Mouse (Mus musculus): ENCODE results near the gene Lrrfip1. TPM values are rescaled to one million over a fixed set of nuclear protein-coding genes. Genes with fewer than 3 reads are reported as not detected.

Lrrfip1 gene
- total RNA-seq, 1 experiment from 2014 or later, result 262 TPM

DNA sequence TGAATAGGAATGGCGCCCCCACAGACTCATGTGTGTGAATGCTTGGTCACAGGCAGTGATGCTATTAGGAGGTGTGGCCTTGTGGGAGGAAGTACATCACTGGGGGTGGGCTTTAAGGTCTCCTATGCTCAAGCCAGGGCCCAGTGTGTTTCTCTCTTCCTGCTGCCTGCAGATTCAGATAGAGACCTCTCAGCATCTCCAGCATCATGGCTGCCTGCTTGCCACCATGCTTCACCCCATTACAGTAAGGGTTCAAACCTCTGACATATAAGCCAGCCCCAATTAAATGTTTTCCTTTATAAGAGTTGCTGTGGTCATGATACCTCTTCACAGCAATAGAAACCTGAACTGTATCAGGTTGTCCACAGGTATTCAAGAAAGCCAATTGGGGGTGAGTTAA, 2.6 kb upstream of the Lrrfip1 start:
- ATAC-seq (ENCODE audit: extremely low read depth, insufficient number of reproducible peaks, low FRiP score, poor library complexity, severe bottlenecking), result no peak

DNA sequence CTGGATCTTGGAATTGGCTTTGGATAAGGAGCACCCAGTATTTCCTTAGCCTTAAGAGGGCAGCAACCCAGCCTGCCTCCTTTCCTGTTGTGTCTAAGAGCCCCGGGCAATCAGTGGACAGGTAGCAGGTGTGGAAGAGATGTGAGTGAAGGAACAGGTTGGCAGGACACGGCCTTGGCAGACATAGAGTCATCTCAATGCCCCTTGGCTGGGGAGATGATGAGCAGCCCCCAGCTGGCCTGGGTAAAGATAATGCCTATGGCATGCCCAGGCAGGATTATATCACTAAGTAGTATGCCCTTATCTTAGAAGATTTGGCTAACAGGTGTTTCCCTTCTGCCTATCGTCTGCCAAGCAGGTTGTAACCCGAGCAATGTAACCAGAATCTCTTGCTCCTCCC, 1.4 kb upstream of the Lrrfip1 start:
- no peak for ATAC-seq (ENCODE audit: extremely low read depth, insufficient number of reproducible peaks, low FRiP score, poor library complexity, severe bottlenecking)

DNA sequence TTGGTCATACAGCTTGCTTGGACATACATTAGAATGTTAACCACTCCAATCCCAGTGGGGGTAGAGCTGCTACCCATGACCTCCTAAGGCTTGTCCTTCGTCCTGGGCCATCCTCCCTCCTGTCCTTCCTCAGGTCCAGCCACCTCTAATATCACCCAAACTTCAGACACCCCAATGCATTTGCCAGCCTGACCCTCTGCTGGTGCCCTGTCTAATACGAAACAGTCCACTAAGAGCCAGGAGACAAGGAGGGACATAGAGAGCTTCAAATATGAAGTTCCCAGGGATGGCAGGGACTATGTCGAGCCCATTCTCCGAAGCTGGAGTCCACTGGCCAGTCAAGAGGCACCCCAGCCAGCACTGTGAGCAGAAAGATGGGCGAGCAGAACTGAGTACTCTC, 896 bp upstream of the Lrrfip1 start:
- ATAC-seq (ENCODE audit: extremely low read depth, insufficient number of reproducible peaks, low FRiP score, poor library complexity, severe bottlenecking), result no peak

DNA sequence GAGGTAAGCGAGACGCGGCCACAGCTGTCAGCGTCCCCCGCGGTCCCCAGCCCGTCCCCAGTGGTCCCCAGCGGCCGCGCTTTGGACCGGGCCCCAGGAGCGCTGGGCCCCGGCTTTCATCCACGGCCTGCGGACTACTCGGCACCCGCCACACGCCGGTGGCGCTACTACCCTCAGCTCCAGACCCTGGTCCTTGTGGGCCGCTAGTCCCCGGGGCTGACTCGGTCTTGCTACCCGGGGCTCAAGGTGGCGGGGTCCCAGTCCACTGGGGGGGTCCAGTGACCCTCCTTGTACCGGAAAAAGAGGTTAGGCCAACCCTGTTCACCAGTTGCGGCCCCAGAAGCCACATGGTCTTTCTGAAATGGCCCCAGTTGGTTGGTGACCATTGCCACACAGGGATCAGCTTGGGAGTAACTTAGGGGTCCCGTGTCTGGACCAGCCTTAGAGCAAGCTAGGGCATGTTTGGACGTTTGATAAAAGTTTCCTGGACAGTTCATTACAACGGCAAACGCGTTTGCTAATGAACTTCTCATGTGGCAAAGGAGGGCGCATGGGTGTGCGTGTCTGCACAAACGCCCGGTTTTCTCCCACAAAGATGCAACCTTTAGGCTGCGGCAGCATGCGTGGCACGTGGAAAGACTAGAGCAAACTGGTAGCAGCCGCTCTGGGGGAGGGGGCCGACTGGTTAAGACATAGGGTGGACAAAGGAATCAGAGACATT, 514 bp downstream of the Lrrfip1 start:
- no peak for ATAC-seq (ENCODE audit: extremely low read depth, insufficient number of reproducible peaks, low FRiP score, poor library complexity, severe bottlenecking)

DNA sequence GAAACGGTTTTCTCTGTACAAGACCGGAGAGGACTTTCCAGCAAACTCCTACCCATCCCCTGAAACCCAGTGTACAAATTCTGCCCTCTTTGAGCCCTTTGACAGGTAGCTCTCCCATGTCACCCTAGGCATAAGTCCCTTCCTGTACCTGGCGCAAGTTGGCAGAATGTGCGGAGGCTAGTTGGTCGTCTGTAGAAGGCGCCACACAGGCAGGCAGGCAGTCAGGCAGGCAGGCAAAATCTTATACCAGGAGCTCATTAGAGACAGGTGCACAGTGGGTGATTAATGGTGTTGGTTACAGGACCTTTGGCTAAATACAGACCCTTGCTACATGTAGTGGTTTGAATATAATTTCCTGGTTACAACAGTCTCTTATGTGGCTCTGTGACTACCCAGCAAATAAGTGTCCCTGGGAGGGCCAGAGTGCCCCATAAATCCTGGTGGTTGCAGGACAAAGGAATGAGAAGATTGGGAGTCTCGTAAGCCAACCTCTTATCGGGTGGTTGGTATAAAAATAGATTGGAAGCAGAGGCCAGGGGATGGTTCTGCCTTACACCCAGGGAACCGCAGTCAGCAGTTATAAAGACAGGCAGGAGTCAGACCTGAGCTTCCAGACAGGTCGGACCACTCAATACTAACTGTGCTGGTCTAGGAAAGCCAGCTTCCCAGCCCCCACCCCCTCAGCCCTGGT, 1.5 kb downstream of the Lrrfip1 start:
- no peak for ATAC-seq (ENCODE audit: extremely low read depth, insufficient number of reproducible peaks, low FRiP score, poor library complexity, severe bottlenecking)

DNA sequence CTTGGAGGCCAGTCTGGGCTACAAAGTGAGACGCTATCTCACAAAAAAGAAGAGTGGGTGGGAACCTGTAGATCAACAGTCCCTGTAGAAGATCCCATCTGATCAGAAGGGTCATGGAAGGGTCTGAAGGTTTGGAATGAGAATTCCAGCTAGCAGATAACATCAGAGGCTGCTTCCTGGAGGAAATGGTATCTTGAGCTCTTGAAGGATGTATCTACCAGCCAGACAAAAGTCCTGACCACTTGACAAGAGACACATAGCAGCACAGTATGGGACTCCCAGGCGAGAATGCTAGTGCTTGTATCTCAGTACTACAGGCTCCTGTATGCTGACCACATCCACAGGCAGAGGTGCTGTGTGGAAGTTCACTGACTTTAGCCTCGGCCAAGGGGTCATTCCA, 2.6 kb downstream of the Lrrfip1 start:
- ATAC-seq (ENCODE audit: extremely low read depth, insufficient number of reproducible peaks, low FRiP score, poor library complexity, severe bottlenecking), result no peak

DNA sequence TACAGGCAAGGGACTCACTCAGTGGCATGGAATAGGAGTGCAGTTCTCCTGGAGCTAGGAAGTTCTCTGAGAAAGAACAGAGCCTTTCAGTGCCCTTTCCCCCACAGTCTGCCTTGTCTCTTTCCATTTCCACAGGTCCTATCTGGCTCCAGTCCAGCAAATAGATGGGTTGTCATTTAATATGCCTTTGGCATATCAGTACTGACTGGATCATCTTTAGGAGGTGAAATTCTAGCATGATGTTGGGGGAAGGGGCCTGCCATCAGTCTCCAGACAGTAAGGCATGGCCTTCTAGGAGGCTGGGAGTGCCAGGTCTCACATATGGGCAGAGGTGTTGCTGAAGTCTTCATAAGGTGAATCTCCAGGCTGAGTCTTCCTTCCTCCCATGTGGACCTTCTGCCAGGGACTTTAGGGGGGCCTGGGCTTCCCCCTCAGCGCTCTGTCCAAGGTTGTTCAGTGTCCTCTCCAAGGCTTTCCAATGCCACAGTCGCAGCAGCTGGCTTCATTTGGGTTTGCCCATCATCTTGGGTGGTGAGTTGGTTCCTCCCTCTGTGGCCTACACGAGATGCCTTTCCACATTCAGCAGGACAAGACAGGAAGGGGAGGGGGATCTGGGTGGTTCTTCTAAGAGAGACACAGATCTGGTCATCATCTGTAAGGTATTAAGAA, 3.5 kb downstream of the Lrrfip1 start:
- no peak for ATAC-seq (ENCODE audit: extremely low read depth, insufficient number of reproducible peaks, low FRiP score, poor library complexity, severe bottlenecking)

DNA sequence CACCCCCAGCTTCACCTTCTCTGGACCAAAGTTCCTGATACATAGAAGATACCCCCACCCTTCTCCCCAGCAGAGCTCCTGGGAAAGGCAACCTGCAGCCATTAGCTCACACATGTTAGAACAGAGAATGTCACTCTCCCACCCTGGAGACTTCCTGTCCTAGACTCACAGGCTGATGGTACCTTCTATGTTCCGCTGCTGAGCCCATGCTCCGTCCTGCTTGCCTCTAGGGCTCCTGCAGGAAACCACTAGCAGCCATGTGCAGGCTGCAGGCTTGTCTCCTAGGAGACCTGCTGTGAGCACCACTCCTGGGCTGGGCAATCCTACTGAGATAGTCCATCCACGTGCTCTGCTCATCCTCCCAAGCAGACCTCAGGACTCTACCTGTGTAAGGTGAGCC, 4.1 kb downstream of the Lrrfip1 start:
- ATAC-seq (ENCODE audit: extremely low read depth, insufficient number of reproducible peaks, low FRiP score, poor library complexity, severe bottlenecking), result no peak

DNA sequence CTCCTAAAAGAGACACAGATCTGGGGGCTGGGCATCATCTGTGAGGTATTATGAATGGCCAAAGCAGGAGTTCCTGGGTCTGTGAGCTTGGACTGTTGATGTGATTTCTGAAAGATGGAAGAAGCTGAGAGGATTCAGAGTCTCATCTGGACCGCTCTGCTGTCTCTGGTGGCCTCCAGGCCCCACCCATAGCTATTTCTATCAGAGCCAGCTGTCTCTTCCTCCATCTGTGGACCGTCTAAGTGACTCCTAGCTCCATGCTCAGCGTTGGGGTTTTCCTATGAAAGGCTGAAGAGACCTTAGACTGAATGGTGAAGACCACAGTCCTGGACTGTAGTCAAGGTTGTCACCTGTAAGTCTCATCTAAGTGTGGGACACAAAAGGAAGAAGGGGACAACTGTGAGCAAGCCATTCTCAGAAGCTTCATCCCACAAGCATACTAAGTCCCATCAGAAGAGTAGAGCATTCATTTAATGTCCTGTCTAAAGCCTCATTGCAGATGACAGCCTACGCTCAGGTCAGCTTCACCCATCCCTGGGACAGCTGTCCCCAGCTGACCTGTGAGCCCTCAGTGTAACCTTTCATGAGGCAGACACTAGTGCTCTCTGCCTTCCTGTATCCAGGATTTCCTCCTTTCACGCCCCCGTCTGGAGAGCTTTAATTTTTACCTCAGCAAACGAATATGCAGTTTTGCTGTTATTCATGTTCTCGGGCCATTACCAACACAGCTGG, 5.2 kb downstream of the Lrrfip1 start:
- ATAC-seq (ENCODE audit: extremely low read depth, insufficient number of reproducible peaks, low FRiP score, poor library complexity, severe bottlenecking), result no peak

DNA sequence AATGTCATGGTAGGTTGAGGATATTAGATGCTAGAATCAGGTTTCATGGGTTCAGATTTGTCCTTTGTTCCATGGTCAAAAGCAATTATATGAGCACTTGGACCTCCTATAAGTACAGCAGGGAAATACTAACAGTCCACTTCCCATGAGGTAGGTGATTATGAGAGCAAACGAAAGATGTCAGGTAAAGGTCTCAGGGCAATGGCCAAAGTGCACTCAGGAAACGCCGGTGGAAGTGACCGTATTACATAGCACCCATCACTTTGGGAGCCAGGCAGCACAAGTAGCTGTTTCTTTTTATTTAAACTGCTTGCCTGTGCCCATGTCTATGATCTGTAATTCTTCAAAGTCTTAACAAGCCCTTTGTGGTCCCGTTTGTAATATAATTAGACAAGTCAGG, 7.5 kb downstream of the Lrrfip1 start:
- ATAC-seq (ENCODE audit: extremely low read depth, insufficient number of reproducible peaks, low FRiP score, poor library complexity, severe bottlenecking), result no peak

DNA sequence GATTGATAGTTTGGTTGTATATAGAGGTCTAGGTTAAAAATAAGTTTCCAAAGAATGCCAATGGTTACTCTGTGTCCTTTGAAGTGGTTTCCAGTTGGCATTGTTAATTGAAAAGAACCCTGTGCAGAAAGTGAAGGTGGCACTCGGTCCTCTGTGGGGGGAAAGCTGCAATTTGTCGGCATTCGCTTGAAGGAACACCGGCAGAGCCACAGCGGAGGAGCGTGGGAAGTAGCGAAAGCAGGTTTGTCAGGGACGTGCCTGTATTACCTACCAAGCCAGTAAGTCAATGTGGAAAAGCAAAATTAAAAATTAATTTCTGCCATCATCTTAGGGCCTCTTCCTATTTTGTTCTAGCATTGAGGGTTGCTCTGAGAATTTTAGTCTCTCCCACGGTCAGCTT, 8.2 kb downstream of the Lrrfip1 start:
- ATAC-seq (ENCODE audit: extremely low read depth, insufficient number of reproducible peaks, low FRiP score, poor library complexity, severe bottlenecking), result no peak

DNA sequence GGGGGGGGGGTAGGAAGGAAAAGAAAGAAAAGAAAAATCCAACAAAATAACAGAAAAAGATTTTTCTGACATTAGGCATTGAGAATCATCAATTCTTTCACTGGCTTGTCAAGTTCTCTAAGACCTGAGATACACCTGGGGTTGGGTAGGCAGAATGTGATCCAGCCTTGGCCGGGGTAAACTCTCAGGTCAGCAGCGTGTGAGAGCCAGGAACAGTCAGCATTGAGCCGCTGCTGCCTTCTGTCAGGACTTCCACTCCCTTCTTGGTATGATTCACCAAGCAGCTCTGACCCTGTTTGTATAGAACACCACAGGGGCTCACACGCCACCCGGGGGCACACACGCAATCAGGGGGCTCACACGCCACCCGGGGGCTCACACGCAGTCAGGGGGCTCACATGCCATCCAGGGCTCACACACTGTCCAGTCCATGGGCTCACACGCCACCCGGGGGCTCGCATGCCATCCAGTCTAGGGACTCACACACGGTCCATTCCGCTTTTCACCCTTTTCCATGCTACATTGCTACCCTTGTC, 9.7 kb downstream of the Lrrfip1 start:
- ATAC-seq (ENCODE audit: extremely low read depth, insufficient number of reproducible peaks, low FRiP score, poor library complexity, severe bottlenecking), result no peak

DNA sequence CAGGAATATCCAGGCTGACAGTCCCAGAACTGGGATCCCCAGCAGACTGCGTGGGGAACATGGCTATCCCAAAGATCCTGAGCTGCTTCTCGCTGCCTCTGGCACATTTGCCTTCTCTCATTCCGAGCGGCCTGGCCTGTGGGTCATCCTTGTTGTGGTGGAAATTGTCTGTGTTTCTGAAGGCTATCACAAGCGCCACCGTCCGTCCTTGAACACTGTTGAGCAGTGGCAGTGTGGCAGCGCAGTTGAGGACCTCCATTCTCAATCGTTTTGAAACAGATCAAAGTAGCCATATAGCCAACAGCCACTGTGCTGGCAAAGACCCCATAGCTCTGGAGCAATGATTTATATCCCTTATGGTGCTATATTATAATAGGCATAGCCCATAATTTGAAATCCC, 10.2 kb downstream of the Lrrfip1 start:
- no peak for ATAC-seq (ENCODE audit: extremely low read depth, insufficient number of reproducible peaks, low FRiP score, poor library complexity, severe bottlenecking)

DNA sequence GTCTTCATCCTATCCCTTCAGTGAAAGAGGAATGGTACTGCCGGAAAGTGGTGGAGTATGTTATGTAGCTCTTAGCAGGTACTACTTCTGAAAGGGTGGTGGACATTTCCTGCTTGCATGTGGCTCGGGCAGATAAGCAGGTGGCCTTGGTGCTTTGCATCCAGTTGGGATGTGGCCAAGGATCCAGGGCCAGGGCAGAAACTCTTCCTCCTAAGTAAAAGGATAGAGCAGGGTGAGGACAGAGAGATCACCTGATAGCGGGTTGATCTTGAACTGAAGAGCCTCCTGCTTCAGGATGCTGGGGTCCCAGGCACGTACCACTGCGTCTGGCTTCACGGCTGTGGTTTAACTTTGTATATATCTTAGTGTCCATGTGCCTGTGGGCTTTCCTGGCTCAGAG, 10.7 kb downstream of the Lrrfip1 start:
- no peak for ATAC-seq (ENCODE audit: extremely low read depth, insufficient number of reproducible peaks, low FRiP score, poor library complexity, severe bottlenecking)

DNA sequence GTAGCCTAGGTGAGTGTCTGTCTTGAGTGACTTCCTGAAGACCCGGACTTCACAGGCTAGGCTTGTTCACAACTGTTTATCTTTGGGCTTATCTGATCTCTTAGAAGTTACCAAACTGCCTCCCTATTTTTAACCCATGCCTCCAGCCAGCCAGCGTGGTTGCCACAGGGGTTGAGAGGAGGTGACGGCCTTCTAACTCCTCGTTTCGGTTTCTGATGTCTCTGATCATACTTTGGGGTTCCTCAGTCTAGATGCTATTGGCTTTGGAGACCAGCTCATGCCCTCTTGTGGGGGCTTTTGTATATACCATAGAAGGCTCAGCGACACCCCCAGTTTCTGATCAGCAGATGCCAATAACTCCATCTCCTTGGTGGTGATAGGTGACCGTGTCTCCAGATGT, 11.7 kb downstream of the Lrrfip1 start:
- ATAC-seq (ENCODE audit: extremely low read depth, insufficient number of reproducible peaks, low FRiP score, poor library complexity, severe bottlenecking), result no peak

DNA sequence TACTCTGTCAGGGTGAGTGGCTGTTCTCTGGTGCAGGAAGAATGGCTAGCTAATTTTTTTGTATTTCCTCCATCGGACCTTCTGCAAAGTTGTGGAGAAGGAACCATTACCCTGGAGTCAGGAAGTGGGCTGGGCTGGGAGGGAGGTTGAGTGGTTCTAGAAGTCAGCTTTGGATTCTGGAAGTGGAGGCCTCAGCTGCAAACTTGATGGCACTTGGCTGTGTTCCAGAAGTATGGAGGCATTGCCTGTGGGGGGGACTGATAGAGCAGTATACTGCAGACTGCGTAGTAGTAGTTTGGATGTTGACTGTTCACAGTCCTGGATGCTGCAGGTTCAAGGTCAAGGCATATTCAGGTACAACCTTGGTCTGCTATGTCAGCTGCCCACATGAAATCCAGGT, 12.2 kb downstream of the Lrrfip1 start:
- no peak for ATAC-seq (ENCODE audit: extremely low read depth, insufficient number of reproducible peaks, low FRiP score, poor library complexity, severe bottlenecking)

DNA sequence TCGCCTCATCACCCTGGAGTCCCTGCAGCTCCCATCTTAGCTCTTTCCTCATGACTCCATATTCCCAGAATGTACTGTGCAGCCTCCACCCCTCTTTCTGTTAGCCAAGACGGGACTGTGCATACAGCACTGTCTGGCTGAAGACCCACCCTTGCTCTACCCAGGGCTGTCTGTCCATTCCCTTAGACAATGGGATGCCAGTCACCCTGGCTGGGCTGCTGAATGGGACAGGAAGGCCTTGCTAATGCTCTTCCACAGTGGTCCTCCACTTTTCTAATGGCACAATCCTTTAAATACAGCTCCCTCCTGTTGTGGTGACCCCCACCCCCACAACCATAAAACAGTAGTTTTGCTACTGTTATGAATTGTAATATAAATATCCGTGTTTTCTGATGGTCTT, 12.8 kb downstream of the Lrrfip1 start:
- no peak for ATAC-seq (ENCODE audit: extremely low read depth, insufficient number of reproducible peaks, low FRiP score, poor library complexity, severe bottlenecking)

DNA sequence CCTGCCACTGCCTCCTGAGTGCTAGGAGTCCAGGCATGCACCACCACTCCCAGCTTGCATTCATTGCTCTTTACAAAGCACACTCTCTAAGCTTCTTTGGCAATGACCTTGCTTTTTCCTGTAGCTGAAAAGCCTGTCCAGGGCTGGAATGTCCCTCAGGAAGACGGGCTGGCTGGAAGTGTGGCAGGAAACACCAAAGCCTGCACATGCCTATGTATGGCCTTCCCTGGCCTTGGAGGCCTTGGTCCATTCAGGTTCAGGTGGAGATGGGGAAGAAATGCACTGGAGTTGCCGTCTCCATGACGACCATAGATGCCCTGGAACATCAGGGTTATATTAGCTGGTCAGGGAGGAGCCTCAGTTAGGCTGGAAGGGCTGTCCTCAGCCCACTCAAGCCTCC, 15.3 kb downstream of the Lrrfip1 start:
- no peak for ATAC-seq (ENCODE audit: extremely low read depth, insufficient number of reproducible peaks, low FRiP score, poor library complexity, severe bottlenecking)

DNA sequence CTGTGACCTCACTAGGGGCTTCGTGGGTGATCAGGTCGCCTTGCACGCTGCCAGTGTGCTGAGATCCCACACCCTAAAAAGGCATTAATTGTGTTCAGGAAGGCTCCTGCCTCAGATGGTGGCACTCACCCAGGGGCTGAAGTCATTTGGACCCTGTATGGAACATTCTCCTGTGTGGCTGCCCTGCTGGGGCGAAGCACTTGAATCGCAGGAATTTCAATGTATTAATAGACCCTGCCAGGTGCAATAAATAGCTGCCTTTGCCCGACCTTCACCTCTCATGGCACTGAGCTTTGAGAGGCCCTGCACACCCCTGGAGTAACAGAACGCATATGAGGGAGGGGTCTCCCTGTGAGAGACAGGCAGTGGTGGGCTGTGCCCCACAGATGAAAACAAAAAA, 17.0 kb downstream of the Lrrfip1 start:
- no peak for ATAC-seq (ENCODE audit: extremely low read depth, insufficient number of reproducible peaks, low FRiP score, poor library complexity, severe bottlenecking)
